Mouse (Mus musculus): ENCODE measurements around the gene Gtf2ird2. TPM values are rescaled to one million over a fixed set of nuclear protein-coding genes. Genes with fewer than 3 reads are reported as not detected.

Gene Gtf2ird2
- total RNA-seq, 4 experiments from 2014 or later: 4.8 to 7.8 (median 5.8) TPM

DNA sequence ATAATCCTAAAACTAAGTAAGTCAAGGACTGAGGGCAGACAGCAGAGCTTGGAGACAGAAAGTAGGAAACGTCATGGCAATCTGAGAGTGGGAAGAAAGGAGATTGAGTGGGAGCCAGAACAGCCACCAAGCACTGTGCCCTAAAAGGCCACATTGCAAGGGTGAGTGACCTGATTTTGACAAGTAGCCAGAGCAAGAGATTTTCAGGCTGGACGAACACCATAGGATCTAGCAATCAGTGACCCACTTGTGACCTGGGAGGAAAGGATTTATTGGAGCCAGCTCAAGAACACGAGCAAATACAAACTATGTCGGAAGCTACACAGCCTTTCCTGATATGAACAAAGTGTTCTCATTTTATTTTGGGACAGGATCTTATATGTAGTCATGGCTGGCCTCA, 1.1 kb upstream of the Gtf2ird2 start:
- DNase-seq (ENCODE audit: low spot score): peak; percentile 78

DNA sequence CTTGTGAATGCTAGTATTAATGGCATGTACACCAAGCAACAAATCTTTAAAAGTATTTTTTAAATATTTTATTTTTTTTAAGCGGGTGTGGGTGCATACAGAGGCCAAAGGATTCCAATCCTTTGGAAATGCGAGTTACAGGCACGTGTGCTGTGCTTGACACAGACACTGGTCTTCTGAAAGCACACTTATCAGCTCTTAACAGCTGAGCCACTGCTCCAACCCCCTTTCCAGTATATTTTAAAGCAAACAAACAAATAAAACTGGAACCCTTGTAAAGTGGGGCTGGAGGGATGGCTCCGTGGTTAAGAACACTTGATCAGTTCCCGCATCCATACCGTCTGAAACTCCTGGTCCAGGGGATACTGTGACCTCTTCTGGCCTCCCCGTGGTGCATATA, 657 bp upstream of the Gtf2ird2 start:
- DNase-seq (ENCODE audit: low spot score): no peak

DNA sequence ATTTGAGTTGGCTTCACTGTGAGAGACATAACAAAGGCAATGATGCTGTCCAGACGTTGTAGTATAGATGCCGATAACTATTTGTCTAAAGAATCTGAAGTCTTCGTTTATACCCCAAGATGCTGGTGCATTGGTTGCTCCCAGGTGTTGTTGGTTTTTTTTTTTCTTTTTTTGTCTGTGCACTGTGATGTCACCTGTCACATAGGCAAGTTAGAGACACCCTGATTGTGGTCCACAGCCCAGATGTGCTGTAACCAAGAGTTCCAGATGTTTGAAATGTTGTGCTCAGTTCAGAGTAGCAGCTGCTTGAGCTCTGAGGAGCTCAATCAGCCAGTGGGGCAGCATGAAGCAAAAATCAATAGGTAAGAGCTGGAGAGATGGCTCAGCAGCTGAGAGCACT, 2.2 kb downstream of the Gtf2ird2 start:
- DNase-seq (ENCODE audit: low spot score): no peak

DNA sequence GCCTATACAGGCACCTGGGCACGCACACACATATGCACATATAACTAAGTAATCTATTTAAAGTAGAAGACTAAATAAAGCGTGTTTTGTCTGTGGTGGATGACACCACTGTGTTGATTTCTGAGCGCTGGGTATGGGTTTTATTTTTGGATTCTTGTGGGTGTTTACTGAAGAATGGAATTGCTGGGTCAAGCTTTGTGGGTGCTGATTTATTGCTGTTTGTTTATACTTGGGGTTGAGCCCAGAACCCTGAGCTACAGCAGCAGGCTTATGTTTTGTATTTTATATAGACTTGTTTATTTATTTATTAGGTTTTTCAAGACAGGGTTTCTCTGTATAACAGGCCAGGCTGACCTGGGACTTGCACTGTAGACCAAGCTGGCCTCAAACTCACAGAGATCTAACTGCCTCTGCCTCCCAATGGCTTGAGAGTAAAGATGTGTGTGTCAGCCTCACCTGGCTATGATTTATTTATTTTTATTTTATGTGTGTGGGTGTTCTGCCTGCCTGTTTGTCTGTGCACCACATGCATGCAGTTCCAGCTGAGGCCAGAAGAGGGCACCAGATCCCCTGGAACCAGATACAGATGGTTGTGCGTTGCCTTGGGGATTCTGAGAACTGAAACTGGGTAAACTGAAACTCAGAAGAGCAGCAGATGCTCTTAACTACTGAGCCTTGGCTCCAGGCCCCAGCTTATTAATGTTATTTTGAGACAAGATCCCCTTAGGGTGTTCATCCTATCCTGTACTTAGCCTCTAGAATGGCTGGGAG, 3.3 kb downstream of the Gtf2ird2 start:
- DNase-seq (ENCODE audit: low spot score): no peak

DNA sequence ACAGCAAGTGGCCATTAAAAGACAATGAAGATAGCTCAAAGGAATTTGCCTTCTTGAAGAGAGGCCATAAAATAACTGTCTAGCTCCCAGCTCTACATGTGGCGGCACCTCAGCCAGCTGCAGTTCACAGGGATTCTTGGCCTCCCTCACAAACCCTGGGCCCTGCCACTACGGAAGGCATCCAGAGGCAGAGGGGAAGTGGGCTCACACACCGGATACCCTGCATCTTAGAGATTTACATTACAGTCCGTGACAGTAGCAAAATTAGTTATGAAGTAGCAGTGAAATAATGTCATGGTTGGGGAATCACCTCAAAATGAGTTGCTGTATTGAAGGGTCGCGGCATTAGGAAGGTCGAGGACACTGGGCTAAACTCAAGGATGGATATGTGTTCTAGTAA, 4.8 kb downstream of the Gtf2ird2 start:
- no peak for DNase-seq (ENCODE audit: low spot score)

DNA sequence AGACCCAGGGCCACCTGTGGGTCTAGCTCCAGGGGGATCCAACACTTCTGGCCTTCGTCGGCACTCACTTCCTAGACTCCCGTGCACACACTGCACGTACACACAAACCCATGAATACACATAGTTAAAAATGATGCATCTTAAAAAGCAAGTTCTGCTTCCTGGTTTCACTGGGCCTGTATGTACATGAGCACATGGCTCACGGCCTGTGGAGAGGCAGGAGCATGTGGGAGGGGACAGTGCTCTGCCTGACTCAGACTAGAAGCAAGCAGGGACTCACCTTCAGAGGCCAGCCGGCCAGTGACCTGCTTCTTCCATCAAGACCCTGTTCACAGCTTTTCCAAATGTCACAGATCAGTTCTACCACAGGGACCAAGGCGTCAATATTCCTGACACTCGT, 9.8 kb downstream of the Gtf2ird2 start:
- DNase-seq (ENCODE audit: low spot score): no peak

DNA sequence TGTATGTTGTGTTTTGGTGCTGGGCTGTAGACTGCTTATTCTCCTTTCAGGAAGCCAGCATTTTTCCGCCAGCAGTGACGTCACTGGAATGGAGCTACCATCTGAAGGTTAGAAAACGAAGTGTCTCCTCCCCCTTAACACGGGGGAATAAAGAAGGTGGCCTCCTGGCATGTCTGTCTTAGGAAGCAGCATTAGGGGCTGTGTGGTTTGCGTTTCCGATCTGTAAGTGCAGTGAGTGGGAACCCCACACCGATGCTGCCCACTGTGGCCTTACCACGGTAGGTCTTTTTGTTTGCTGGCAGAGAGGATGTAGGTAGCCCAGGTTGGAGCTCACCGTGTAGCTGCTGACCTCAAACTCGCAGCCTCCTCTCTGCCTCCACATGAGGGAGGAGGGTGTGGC, 22.9 kb downstream of the Gtf2ird2 start:
- DNase-seq (ENCODE audit: low spot score): no peak

DNA sequence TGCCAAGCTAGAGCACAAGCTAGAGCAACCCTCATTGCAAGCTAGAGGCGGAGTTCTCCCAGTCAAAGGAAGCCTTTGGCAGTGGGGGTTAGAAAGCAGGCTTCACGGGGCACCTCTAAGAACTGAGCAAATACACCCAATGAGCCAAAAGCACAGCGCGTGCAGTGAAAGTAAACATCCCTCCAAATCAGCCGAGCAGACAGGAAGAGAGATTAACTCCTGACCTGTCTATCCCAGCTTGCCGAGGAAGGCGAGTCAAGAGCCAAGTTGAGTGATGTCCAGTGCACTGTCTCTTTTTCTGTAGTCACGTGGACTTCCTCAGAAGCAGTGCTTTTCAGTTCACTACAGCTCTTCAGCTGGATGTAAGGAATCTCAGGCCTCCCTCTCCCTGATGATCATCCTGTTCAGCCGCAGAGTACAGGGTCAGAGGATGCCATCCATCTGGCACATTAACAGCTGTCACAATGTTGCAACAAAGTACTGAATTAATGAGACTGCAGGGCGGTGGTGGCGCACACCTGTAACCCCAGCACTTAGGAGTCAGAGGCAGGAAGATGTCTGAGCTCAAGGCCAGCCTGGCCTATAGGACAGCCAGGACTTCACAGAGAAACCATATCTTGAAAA, 26.2 kb downstream of the Gtf2ird2 start:
- DNase-seq (ENCODE audit: low spot score): no peak

DNA sequence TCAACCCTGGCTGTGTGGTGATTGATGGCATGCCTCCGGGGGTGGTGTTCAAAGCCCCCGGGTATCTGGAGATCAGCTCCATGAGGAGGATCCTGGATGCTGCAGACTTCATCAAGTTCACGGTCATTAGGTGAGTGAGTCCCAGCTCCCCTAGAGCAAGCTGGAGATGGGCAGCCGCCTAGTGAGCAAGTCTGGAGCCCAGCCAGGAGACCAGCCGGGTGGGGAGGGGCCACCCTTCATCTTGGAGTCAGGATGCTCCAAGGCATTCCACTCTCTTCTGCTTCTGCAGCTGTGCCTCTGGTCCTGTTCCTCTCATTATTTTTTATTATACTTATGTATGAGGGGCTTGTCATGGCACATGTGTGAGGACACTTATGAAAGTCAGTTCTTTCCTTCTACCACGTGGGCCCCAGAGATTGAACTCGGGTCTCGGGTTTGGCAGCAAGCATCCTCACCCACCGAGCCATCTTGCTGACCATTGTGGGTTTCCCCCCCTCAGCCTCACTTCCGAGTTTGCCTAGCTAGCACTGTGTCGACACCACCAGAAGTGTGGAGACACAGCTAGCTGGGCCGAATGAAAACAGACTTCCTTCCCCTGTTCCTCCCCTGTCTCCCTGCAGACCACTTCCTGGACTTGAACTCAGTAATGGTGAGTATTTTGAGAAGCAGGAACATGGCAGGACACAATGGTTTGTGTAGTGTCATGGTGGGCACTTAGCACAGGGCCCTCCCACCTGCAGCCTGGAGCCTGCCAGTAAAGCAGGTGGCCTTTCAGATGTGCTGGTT, 30.4 kb downstream of the Gtf2ird2 start:
- DNase-seq (ENCODE audit: low spot score): no peak

DNA sequence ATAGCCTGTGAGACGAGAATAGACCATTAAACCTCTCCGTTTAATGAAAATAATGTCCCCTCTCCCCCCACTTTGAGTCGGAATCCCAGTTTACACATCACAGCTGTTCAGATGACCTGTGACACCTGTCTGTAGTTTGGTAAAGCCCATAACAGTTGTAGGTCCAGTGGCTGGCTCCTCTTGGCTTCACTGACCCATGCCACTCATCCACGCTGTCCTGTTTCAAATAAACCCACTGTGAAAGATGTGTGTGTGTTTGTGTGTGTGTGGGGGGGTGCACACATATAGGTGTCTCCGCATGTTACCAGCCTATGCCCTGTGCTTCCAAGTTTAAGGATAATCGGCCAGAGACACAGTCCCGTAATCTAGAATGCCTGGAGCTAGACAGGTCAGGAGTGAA, 34.1 kb downstream of the Gtf2ird2 start:
- no peak for DNase-seq (ENCODE audit: low spot score)

DNA sequence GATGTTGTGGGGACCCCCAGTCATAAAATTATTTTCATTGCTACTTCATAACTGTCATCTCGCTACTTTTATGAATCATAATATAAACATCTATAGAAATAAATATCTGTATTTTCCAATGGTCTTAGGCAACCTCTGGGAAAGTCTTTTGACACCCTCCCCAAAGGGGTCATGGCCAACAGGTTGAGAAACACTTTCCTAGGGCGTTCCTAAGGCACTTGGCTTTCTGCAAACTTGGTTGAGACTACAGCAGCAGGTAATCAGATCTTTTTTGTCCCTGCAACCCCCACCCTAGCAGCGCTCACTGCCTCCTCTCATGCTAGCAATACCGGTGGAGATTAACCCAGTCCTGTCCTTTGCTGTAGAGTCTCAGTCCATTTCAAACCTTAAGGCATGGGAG, 37.5 kb downstream of the Gtf2ird2 start:
- no peak for DNase-seq (ENCODE audit: low spot score)

DNA sequence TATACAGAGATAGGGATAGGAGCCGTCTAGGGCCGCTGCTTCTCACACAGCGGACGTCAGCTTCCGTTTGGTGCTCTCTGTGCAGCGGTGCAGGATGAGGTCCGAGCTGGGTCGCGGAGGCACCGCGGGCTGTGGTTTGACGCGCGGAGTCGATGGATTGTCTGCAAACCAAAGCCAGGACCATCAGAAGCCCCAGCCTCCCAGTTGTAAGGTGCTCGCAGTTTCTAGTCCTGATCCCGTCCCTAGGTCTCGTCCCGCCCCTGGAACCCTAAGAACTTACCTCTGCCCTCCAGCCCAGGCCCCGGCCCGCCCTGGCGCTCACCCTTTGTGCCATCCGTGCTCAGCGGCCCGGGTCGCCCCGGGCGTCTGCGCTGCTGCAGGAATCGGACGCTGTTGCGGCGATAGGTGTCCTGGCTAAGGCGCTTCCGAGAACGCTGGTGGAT, 37.9 kb downstream of the Gtf2ird2 start:
- DNase-seq (ENCODE audit: low spot score): no peak

DNA sequence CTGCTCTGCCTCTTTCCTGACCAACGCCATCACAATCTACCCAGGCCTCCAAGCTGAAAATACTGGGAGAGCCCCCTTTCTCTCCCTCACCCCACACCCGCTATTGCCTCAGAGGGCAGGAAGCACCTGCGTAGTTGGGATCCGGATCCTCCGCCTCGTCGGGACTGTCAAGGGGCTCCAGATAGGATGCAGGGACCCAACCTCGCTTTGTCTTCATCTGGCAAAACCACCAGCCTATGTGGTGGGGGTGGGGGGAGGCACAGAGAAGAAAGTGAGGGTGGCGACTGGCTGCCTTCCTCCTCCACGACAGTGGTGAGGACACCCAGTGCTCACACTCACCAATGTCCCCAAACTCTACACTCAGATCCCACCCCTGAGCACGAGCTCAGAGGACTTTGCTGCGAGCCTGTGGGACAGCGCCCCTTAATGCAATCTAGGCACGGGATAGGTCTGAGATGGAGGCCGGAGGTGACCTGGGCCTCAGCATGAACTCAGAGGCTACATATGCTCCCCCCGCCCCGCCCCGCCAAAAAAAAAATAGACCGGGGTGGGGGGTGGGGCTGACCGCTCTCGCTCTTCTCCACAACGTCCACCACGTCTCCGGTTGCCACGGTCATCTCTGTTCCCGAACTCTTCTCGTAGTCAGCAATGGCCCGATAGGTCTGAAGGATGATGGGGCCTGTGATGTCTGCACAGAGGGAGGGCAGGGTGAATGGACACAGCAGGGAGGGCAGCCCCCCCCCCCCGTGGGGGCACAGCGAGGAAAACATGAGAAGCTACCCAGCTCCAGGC, 41.5 kb downstream of the Gtf2ird2 start:
- no peak for DNase-seq (ENCODE audit: low spot score)

DNA sequence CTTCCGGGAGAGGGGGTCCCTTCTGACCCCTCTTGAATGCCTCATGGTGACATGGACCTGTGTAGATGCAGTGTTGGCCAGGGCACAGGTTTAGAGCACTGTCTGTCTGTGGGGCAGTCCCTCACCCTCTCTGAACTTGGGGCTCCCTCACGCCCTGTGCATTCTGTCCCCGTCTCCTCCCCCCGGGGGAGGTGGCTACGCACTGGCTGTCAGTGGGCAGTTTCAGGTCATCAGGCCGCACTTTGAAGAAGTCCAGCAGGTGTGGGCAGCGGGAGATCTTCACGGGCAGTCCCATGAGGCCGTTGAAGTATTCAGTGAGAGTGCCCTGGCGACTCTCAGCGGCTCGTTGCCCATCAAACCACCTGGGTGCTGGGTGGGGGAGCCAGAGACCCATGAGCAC, 43.1 kb downstream of the Gtf2ird2 start:
- DNase-seq (ENCODE audit: low spot score): no peak

DNA sequence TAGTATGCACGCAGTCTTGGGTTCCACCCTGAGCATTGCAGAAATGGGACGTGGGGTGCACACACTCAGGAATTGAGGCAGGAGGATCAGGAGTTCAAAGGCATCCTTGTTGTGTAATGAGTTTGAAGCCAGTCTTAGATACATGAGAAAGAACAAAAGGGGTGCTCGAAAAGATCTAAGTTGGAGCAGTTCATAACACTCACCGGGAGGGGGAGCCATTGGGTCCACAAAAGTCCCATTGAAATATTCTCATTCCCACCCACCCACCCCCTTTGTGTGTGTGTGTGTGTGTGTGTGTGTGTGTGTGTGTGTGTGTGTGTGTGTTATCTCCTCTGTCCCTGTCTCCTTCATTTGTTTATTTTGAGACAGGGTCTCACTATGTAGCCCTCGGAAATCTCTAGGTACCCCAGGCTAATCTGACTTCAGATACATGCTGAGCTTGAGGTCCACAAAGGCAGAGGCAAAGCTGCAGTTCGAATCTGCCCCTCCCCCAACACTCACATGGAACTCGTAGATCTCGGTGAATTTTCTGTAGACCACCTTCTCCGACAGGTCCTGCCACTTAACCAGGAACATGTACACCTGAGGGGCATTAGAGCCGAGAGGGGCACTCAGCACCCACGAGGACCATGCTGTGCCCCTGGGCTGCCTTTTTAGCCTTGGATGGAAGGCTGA, 43.9 kb downstream of the Gtf2ird2 start:
- DNase-seq (ENCODE audit: low spot score): no peak

DNA sequence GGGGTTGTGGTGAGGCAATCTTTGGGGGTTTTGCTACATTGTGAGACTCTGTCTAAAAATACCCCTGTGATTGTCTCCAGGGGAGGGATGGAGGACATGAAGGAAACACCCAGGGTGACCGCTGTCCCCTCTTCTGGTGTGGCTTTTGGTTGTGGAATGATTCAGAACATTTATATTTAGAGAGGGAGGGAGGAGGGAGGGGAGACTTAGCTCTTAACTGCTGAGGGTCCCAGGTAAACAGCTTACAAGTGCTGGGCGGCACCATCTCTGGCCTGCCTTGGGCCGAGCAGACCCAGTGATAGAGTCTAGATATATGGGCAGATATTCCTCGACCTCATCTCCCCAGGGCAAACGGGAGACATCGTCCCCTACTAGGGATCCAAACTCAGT, 44.4 kb downstream of the Gtf2ird2 start:
- no peak for DNase-seq (ENCODE audit: low spot score)

DNA sequence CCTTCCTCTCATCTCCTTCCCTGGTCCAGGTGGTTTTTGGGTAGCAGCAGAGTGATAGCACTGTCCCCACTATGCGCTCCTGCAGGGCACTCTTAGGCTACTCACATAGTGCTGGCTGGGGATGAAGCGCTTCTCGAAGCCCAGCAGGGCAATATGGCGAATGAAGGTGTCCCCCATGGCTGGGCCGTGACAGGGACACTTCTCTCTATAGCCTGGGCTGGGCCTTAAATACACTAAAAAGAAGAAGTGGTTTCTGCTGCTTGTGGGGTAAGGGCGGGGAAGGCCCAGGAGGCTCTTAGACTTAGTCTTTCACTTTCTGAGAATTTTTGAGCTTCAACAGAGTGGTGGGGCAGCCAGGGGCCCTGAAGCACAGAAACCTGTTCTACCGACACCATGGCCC, 45.6 kb downstream of the Gtf2ird2 start, which contains the start of gene Ncf1:
Gene Ncf1, minus strand, starts transcription at position 235 of the 400 bp plus-strand sequence.
- no peak for DNase-seq (ENCODE audit: low spot score)

DNA sequence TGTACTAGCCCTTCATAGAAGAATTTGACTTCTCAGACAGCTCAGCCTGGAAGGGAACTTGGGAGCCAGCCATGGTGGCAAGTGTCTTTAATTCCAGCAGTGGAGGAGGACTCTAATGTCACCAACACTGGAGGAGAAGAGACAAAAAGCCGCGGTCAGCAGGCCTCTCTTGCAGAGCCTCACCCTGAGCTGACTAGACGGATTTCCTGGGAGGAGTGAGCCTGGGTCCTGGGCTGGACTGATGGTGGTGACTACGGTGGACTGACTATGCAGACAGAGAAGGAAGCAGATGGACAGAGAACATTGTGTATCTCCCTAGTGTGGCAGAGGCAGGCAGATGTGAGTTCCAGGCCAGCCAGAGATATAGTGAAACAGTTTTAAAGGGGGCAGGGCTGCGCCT, 47.6 kb downstream of the Gtf2ird2 start:
- DNase-seq (ENCODE audit: low spot score): peak; percentile 63

DNA sequence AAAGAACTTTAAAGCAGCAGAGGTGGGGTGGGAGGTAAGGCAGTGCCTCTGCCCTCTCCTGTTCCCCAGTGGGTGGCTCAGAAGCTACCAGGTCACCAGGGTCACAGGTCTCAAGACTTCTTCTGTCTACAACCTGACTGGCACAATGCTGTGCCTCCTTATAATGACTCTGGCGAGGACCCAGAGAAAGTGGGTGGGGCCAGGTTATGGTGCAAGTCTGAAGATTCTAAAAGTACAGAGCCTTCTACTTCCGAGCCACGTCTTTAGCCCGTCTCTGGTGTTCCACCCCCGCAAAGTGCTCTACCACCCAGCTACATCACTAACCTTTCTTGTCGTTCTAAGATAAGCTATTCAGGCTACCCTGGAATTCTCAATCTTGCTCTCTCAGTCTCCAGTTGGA, 48.3 kb downstream of the Gtf2ird2 start:
- DNase-seq (ENCODE audit: low spot score): no peak

DNA sequence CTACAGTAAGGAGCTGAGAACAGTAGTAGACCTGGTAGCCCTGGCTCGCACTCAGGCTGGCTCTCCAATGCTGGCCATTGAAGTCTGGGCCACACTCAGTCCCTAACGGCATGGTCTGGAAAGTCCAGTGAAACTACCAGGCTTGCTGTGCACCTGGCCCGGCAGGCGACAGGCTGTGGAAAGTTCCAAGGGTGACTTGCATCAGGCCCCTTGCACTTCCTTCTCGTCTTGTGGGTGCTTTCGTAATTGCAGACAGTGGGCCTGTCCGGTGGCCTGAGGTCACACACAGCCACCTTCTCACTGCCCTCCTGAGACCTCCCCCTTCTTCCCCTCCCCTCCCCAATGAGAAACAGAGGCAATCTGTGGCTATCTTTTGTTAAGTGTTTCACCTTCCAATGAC, 48.7 kb downstream of the Gtf2ird2 start:
- DNase-seq (ENCODE audit: low spot score): peak; percentile 47

DNA sequence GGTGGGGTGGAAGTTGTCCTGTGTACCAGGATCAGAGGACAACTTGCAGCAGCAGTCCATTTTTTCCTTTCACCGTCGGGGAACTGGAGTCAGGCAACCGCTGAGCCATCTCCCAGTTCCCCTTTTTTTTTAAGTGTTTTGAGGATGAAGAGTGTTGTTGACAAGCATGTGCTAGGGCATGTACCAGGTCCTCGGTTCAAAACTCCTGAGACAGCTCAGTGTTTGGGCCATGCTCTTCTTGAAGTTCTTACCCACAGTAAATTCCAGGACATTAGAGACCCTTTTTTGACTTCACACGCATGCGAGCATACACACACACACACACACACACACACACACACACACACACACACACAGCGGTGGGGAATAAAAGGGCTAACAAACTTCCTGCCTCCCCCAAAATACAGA, 49.4 kb downstream of the Gtf2ird2 start:
- DNase-seq (ENCODE audit: low spot score): no peak
